Mouse (Mus musculus) heart, postnatal 14 days (tissue): ENCODE measurements around the gene Gm29133. TPM values are rescaled to one million over a fixed set of nuclear protein-coding genes. Genes with fewer than 3 reads are reported as not detected.

Experiments used
- total RNA-seq, 2 experiments: library from RNA; stranded (reverse); gene quantifications; 2 replicates each; pipeline ENCODE4 v1.2.3; 2021

The Gm29133 gene
- total RNA-seq, 2 experiments from 2014 or later, result not detected

Other genes with a start within 250 kb of the Gm29133 start
- 10 to 100 TPM; 30.9 to 35.1 TPM for gene Pdcd10, start 191.3 kb upstream of the Gm29133 start, total RNA-seq
- 1 to 10 TPM; 6.0 to 6.6 TPM for gene Serpini1, start 190.7 kb upstream of the Gm29133 start, total RNA-seq
- gene Golim4, start 208.8 kb downstream of the Gm29133 start, total RNA-seq, result 10 to 100 TPM; 23.4 to 24.4 TPM